Mouse (Mus musculus) embryo, embryonic 11.5 days (tissue): Measurements from ENCODE around the gene Coro1a.

Source experiments
- DNase-seq: peaks from one replicate; pipeline ENCODE4 v3.0.0-alpha.2; 2012; ENCODE audit warnings: low read depth, low spot score

The Coro1a gene

DNA sequence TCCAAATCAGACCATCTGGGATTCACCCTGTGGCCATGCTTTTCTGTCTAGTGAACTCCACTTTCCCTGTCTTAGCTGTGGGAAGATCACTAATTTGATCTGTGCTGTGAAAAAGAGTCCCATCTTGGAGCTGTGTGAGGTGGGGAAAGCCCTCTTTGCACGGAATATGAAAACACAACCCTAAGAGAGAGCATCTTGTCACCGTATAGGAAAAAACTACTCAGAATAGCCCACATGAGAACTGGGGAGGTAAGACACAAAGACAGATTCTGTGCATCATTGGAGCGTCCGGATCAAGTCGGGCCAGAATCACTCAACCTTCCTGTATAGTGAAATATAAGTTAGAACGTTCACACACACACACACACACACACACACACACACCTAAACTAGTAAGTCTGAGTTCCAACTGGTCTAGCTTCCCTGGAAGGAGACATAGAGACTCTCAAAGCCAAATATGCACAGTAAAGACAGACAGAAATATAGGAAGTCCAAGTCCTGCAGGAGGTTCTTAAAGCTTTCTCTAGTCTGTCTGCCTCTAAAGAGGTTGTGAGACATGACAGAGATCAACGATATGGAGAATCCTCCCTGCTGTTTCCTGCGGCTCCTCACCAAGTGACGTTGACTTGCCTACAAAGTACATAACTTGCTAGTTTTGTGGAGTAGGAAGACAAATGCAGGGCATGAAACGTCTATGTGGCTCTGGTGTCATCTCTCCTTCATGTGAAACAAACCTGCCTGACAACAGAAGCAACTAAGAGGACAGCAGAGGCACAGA, 777 bp upstream of the Coro1a start:
- no peak for DNase-seq

DNA sequence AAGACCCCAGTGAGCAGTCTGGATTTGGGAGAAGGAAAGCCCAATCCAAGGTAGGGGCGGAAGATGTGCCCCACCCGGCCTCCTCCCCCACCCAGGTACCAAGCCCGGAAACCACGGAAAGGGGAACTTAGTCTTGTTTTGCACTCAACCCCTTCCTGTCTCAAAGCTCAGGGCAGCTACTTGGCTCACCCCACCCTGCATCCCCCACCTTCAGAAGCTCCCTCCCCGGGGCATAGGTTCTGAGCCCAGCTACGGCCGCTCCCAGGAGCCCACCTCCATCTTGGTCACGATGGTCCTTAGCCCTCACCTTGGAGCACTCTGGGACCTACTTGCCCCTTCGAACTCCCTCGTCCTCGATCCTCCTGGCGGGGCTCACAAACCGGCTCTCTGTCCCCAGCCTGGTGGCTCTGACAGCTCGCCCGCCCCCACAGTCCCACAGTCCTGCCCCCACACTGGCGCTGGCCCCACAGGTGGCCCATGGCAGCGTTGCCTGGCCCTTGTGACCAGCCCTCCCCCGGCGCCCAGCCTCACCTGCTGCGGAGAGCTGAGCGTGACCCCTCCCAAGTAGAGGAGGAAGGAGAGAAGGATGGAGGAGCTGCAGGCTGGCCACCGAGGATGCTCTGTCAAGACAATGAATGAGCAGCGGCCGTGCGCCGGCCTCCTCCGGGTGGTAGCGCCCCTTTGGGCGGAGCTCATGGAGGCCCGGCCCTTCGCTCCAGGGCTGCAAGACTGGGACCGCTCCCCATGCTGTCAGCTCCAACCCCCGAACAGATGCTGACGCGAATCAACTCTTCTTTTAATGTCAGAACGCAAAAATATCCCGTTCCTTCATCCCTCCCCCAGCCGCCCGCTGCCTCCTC, 3.2 kb downstream of the Coro1a start:
- DNase-seq: peak; percentile 47

DNA sequence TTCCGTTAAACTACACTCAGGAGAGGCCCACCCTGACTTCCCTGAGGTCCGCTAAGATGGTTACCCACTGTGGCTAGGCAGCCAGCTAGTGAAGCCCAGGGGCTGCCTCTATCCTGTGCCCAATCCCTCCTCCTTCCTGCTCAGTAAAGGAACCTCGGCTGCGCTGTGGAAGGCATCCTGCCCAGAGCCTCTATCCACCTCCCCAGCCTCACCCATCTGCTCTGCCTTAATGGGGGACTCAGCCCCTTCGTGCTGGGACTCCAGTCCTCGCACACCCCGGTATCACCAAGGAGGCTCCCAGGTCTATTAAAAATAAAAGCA, 3.9 kb downstream of the Coro1a start:
- DNase-seq: no peak

DNA sequence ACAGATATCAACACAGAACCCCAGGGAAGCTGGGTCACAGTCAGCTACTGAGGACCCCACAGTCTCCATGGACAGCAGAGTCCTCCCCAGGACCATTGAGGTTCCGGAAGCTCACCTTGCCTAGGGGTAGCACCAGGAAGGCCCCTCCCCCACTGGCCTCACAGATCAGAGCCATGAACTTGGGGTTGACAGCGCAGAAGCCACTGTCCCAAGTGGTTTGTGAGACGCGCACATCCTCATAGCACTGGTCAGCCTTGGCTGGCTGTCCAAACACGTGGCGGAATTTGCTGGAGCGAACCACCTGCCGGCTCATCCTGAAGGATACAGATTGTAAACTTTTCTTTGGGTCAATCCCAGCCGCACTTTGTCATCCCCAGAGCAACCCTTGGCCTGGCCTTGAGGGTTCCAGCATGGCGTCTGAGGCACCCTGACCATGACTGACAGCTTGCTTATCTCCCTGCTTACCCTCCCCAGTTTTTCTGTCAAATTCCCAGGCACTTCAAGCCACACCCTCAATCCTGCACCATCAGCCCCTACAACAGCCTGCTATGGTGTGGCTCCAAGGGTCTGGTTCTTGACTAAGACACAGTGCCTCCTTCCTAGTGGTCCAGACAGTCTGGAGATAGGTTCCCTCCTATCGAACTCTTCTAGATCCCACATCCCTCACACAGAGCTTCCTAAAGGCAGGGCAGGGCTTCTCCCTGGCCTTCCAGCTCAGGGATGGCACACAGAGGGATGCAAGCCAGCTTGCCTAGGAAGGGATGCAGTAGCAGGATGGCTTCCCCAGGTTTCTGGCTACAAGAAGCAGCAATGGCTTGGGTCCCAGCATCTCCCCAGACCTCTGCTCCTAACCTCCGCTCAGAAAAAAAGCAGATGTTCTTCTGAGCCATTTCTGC, 4.5 kb downstream of the Coro1a start:
- no peak for DNase-seq

DNA sequence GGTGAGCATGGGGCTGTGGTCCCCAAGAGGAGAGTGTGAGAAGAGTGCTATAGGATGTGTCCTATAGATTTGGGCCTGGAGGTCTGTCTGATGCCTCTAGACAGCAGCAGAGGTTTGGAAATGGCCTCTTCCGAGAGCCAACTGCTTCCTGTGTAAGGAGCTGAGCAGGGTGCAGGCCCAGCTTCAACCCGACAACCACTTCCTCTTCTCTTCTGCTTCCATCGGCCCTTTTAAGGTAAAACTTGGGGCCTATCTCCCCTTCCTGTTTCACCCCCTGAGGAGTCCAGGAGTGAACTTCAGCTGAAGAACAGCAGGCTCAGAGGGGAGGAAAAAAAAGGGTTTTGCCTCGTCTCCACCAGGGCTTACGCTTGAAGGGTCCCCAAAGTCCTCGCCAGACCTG, 5.2 kb downstream of the Coro1a start:
- no peak for DNase-seq

DNA sequence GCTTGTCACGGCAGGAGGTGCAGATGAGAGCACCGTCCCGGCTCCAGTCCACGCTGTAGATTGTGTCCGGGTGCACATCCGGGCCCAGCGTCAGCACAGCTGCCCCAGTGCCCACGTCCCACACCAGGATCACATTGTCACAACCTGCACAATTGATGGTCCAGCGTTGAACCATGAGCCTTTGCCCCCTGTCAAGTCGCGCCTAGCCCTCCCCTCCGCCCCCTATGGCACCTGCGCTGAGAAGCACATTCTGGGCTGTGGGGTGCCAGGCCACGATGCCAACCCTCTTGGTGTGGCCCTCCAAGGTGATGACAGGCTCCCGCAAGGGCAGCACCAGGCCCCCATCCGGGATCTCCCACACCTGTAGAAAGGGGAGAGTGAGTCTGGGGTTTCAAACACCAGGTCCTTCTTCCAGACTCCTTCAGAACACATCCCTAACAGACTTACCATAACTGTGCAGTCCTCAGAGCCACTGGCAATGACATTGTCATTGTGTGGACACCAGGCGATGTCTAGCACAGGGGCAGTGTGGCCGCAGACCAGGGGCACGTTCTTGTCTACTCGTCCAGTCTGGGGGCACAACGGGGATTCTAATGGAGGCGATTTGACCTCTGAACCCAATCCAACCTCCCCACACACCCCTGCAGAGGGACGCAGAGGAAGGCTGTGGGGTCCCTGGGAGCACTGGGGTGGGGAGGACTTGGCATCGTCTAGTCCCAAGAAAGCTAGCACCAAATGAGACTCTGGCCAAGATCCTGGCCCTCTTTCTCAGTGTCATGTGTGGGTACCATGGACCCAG, 5.8 kb downstream of the Coro1a start:
- DNase-seq: no peak

DNA sequence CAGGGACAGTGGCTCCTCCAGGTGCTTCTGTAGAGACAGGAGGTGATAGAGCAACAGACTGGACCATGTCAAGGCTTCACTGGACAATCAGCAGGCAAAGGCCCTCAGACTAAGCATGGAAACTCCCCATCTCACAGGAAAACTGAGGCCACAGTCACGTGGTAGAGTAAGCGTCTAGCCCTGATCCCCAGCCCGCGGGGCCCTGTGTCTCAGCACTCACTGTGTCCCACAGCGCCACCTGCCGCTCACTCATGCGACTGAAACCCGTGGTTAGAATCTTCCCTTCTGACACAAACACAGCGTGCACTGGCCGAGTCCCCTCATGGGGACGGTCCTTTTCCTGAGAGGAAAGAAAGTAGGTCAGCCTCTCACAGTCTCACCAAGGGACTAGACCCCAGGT, 6.5 kb downstream of the Coro1a start:
- DNase-seq: peak; percentile 73

DNA sequence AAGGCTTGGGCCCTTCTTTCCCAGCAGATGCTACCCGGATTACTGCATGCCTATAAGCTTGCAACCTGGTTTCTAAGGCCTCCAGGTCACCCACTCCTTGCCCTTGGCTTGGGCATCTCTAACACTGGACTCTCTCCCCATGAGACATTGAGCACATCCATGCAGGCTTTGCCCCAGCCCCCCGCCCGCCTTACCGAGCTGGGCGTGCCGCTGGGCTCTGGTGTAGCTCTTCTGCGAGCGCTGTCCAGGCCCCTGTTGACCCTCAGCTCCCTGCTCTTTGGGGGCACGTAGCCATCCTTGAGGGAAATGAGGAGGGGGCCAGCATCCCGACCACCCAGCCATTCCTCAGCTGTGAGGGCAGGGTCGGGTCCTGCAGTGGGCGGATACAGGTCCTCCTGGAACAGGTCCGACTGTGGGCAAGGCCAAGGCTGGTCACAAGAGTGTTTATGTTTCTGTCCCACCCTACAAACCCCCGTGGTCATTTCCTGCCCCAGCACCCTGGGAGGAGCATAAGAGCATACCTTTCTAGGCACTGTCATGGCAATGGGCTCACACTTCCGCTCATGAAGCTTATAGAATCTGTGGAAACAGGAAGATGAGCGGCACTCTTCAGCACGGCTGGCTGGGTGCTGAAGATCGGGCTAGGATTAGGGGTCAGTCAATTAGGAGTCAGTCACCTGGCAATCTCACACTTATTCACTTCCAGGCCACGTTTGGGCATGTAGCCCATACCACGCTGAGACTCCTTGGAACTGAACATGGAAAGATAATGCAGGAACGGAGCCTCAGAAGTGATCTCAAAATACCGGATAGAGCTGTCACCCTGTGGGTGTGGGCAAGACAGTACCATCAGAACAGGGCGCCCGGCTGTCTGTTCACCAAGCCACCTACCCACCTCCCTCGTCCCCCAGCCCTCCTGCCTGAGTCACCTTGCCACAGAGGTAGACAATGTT, 7.2 kb downstream of the Coro1a start:
- no peak for DNase-seq

DNA sequence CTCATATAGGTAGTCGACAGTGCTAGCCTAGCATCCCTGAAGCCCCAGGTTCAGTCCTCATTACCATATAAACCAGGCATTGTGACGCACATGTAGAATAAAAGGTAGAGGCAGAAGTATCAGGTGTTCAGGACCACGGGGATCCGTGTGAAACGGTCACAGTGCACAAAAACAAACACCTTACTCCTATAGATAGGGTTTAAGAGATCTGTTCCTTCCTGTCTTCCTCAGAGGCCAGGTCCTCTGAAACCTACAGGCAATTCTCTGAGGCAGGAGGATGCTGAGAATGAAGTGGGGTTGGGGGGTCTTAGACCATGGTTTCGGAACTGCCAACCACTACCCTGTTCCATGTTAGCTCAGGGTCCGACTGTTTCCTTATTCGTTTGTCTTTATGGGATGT, 9.7 kb downstream of the Coro1a start:
- DNase-seq: no peak

DNA sequence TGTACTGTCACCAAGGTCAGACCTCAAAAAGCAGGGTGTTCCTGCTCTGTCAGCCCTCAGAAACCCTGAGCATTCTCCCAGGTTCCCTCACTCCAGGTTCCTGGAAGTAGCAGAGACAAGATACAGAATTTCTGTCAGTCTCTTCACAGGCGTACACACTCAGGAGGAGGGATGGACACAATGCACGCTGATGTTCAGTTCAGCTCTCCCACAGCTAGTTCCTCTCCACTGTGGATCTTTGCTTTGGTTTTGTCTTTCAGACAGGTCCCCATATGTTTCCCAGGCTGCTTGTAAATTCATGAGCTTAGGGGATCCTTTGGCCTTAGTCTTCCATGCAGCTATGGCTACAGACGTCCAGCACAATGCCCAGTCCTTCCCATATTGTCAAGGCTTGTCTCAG, 10.7 kb downstream of the Coro1a start:
- no peak for DNase-seq

DNA sequence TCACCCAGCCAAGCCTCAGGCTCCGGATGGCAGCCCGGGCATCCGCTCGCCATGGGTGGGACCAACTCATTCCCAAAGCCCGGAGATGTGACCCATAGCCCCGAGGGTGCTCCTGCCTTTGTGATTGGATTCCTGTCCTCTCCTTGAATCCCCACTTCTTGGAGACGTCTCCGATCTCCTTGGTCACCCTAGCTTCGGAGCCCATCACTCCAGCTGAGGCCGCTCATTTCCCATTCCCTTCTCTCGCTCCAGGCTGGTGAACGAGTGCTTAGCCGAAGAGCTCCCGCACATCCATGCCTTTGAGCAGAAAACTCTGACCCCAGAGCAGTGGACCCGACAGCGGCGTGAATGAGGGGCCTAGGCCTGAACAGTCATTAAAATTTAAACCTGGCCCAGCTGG, 11.3 kb downstream of the Coro1a start:
- no peak for DNase-seq

DNA sequence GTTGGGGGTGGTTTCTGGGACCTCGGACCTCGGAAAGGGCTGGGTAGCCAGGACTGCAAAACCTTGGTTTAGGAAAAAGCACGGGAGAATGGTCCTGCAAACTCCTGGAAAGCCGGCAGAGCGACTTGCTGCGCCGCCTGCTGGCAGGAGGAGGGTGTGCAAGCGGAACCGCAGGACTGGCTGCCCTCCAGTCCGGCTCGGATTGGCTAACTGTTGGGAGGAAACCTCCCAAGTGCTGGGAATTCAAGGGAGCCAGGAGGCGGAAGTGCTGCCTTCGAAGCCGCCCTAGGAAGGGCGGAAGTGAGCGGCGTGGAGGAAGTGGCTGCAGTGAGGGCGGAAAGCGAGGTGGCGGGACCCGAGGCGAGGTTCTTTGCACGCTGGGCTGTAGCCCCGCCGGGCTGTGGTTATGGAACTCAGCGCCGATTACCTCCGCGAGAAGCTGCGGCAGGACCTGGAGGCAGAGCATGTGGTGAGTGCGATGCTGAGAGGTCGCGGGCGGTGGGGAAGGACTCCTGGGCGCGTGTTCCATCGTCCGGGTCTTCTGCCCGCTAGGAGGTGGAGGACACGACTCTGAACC, 11.9 kb downstream of the Coro1a start, which contains the start of gene Slx1b:
Gene Slx1b, minus strand, starts transcription at position 154 of the 577 bp plus-strand sequence.
- peak; percentile 94 for DNase-seq

DNA sequence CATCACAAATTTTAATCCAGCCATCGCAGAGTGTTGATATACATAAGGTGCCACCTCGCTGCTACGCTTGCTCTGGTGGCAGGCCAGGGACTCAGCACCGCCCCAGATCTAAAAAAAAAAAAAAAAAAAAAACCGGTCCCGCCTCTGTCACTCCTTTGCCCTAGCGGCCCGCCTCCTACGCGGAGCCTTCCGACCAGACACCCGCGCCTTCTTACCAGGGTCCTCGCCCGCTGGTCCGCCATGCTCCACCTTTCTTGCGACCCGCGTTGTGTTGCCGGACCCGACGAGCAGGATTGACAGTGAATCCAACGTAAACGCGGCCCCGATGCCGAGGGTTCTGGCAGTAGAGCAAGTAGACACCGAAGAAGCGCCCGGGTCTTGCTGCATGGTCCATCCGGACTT, 12.4 kb downstream of the Coro1a start, which contains the start of gene Bola2:
Gene Bola2, plus strand, starts transcription at position 192 of the 402 bp plus-strand sequence.
- no peak for DNase-seq

DNA sequence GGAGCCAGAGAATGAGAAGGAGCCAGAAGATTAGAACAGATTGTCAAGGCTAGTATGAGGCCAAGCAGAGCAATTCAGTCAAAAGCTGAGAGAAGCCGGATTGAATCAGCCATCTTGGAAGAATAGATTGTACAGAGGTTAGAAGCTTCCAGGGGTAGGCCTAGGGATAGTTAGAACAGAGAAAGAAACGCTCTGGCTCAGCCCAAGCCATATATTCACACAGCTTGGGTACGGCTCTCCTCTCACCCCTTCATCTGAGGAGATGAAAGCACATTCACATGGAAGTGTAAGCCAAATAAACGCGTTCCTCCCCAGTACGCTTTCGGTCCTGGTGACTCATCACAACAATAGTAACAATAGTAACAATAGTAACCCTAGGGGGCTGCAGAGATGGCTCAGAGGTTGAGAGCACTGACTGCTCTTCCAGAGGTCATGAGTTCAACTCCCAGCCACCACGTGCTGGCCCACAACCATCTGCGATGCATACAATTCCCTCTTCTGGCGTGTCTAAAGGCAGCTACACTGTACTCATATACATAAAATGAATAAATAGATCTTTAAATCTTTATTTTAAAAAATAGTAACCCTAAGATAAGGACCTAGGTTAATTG, 13.0 kb downstream of the Coro1a start:
- no peak for DNase-seq

DNA sequence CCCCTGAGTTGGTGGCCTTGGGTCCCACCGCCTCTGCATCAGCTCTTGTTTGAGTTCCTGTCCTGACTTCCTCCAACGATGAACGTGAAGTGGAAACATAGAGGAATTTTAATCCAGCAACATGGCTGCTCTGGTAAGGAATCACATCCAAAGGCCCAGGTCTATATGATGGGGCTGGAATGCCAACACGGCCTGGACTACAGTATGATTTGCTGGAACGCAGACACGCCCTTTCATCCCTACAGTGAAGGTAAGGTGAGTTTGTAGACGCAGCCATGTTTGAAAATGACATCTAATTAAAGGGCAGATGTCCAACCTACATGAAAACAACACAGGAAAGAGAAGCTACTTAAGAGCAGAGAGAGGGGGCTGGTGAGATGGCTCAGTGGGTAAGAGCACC, 13.8 kb downstream of the Coro1a start:
- DNase-seq: no peak

DNA sequence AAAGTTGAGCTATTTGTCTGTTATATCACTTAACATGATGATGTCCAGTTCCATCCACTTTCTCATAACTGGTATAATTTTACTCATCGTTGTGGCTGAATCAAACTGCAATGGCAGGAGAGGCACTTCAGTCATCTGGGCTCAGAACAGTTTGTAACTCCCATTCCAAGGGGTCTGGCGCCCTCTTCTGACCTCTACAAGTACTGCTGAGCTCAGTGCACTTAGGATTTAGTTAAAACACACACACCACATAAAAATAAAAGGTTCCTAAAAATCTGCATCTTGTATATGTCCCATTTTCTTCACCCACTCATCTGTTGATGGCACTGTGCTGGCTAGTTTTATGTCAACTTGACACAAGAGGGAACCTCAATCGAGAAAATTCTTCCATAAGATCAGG, 14.3 kb downstream of the Coro1a start:
- peak; percentile 63 for DNase-seq

DNA sequence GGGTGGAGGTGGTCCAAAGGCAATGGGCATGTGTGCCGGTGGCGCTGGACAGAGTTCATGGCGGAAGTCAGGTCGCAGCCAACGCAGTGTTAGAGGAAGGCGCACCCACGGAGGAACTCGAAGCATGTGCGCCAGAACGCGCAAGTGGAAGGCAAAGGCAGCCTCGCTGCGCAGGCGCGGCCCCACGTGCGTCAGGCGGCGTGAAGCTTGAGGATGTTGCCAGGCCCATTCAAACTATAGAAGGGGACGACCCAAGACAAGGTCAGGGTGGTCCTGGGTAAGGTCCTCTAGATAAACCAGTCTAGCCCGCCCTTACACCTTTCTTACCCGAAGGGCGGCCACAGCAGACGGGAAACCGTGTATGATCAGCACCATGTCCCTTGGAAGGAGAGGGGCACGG, 15.2 kb downstream of the Coro1a start:
- no peak for DNase-seq

DNA sequence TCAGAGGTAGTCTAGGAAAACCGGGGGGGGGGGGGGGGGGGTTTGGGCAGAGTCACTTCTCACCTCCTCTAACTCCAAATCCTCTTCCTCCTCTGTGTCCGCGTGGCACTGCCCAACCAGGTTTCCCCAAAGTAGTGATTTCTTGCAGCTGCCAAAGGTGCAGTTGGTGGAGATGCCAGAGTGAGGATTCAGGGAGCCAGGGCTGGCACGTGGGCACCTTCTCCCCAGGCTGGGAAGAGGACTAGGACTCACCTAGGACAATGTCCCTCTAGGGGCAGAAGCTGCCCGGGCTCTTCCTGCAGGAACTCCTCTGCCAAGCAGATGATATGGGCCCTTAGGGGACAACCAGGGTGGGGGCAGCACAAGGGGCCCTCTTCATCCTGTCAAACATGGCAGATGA, 15.9 kb downstream of the Coro1a start:
- DNase-seq: no peak

DNA sequence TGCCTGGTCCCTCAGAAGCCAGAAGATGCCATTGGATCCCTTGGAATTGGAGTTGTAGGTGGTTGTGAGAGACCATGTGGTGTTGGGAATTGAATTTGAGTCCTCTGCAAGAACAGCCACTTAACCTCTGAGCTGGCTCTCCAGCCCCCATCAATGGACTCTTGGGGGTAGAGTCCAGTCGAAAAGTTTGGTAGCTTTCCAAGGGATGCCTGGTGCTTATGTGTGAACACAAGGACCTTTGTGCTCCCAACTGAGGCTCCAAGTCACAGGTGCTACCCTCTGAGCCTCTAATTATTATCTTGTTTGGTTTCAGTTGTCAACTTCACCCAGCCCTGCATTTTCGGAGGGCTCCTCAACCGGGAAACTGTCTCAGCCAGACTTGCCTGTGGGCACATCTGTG, 16.9 kb downstream of the Coro1a start:
- DNase-seq: no peak
